ENCODE assay signal across 8 mouse cellular contexts in genomic region chr4:40239409-40240271, GRCm38 (mm10). TPM values are rescaled to one million over a fixed set of nuclear protein-coding genes. Genes with fewer than 3 reads are reported as not detected.
A peak's percentile ranks its signal among the peaks of the same experiment; 100 is the strongest.
DNase-seq lines count a peak whose midpoint lies in the region; ATAC-seq and TF ChIP-seq lines count a peak whose summit lies in the region.

TSS of gene Ddx58 (minus strand) at chr4:40239828.

- WGBS in liver, embryonic 14.5 days (ENCODE audit: insufficient replicate concordance), result 2% methylated on average over 35 of the region's 35 CpGs

- TF ChIP-seq EP300 in liver, embryonic 14.5 days (IDR thresholded peaks at IDR 0.05; ENCODE audit: low read depth), result no peak

- H3K27ac ChIP-seq in liver, embryonic 14.5 days, result no peak within 1 kb of the TSS

- intact Hi-C loops in left cerebral cortex, postnatal 4 days (cut with DNase I), result no loop called here

- peak; percentile 17 for DNase-seq in left cerebral cortex, postnatal 4 days
- no peak for DNase-seq in left cerebral cortex, adult 11 months (ENCODE audit: low spot score)
- DNase-seq in cerebellum, adult 9-11 months, result peak; percentile 10
- DNase-seq in gastrocnemius, postnatal 10 days, result peak; percentile 17
- peak; percentile 85 for DNase-seq in induced T-regulatory cell, adult 2 months (ENCODE audit: low read depth)
- DNase-seq in liver, embryonic 14.5 days (ENCODE audit: low read depth in 3 of 3, low spot score in 3 of 3), result no peak
- DNase-seq in natural killer cell, adult 2 months (ENCODE audit: low spot score in 2 of 2), result peak; percentile 48 to 52
- DNase-seq in frontal cortex, postnatal 14 days (ENCODE audit: low spot score in 2 of 2), result no peak

- no peaks in the 10 kb centered on the region for H3K36me3 ChIP-seq in liver, embryonic 14.5 days (replicated peaks; ENCODE audit: control insufficient read depth, insufficient read depth, low read depth)

- peak; percentile 47; the same call in 1 of the 2 replicates for ATAC-seq in liver, embryonic 14.5 days (ENCODE audit: insufficient read depth)

- H3K4me1 ChIP-seq in liver, embryonic 14.5 days (replicated peaks; ENCODE audit: control insufficient read depth in 2 of 2, insufficient read depth in 2 of 2, low read length in 1 of 2), result peaks cover 0 to 4% of the 10 kb centered on the region in 2 experiments; a peak in 1 of 4 replicates

- peak within 1 kb of the TSS; percentile 63 to 76 for H3K4me3 ChIP-seq in liver, embryonic 14.5 days (ENCODE audit: insufficient read depth in 1 of 2, low read depth in 2 of 2, low read length in 2 of 2)

- peak within 1 kb of the TSS; percentile 77 for H3K4me2 ChIP-seq in liver, embryonic 14.5 days (ENCODE audit: low read depth)

- H3K27me3 ChIP-seq in liver, embryonic 14.5 days (ENCODE audit: control insufficient read depth, insufficient read depth, low read length), result no peaks in the 10 kb centered on the region

- H3K9me3 ChIP-seq in liver, embryonic 14.5 days (ENCODE audit: control insufficient read depth, low read length), result no peaks in the 10 kb centered on the region

- H3K9ac ChIP-seq in liver, embryonic 14.5 days (replicated peaks), result peak within 1 kb of the TSS; percentile 39

- no peak for TF ChIP-seq CTCF in liver, embryonic 14.5 days (IDR thresholded peaks at IDR 0.05; ENCODE audit: low read depth)

RNA-seq across cellular contexts. Expression of gene Ddx58, which starts in this region (rescaled TPM):
- total RNA-seq in left cerebral cortex, postnatal 4 days (2021), result 1 to 10 TPM; 3.3 to 4.0 TPM
- total RNA-seq in gastrocnemius, postnatal 10 days (2021), result 1 to 10 TPM; 3.8 to 6.3 TPM
- polyA plus RNA-seq in liver, embryonic 14.5 days (2012; rRNA removed), result 1.8 and 3.1 TPM in 2 replicates
- 2.4 and 2.5 TPM in 2 replicates for polyA plus RNA-seq in liver, embryonic 14.5 days (2014; fragmentation: Nextera tagmentation; extraction: Ambion mirVana)

Comparison
In these comparisons a context has a peak if more than half of its experiments do, and no peak if none do; other contexts are left out.
1. DNase-seq: peak in left cerebral cortex, postnatal 4 days (single experiment), cerebellum, adult 9-11 months (single experiment), gastrocnemius, postnatal 10 days (single experiment), induced T-regulatory cell, adult 2 months (single experiment) and natural killer cell, adult 2 months (2 of 2); none in left cerebral cortex, adult 11 months (single experiment), liver, embryonic 14.5 days (0 of 3) and frontal cortex, postnatal 14 days (0 of 2).